Mouse (Mus musculus) liver, embryonic 13.5 days (tissue): ENCODE measurements around the gene Nags. TPM values are rescaled to one million over a fixed set of nuclear protein-coding genes. Genes with fewer than 3 reads are reported as not detected.
A peak's percentile ranks its signal among the peaks of the same experiment; 100 is the strongest.
"Not testable (repeated sequence)": the region's sequence is repeated elsewhere in the genome, so short reads cannot be mapped to it uniquely, and the experiment has no call there.

Experiments
- ATAC-seq: fragments of 200-750 bp; cut with Nextera tagmentation; 2 replicates; pipeline ENCODE4 v1.8.0; 2017; ENCODE audit warnings: low read depth, mild to moderate bottlenecking, moderate number of reproducible peaks, moderate library complexity
- DNase-seq: peaks from one replicate; pipeline ENCODE4 v3.0.0; 2022
- H3K27ac ChIP-seq: fragments of 300-500 bp; sonication (generic); 2 replicates; pipeline ENCODE4 v1.5.1; 2015; ENCODE audit warnings: moderate library complexity, mild to moderate bottlenecking, inconsistent platforms
- H3K27me3 ChIP-seq: fragments of 300-500 bp; sonication (generic); 2 replicates; pipeline ENCODE4 v1.6.1; 2015; ENCODE audit warnings: mild to moderate bottlenecking, inconsistent platforms
- H3K36me3 ChIP-seq: fragments of 300-500 bp; sonication (generic); 2 replicates; pipeline ENCODE4 v1.6.1; 2015; ENCODE audit warnings: mild to moderate bottlenecking, inconsistent platforms
- H3K4me1 ChIP-seq: fragments of 300-500 bp; sonication (generic); replicated peaks from 2 replicates; pipeline ENCODE4 v1.6.1; 2015; ENCODE audit warnings: inconsistent platforms
- H3K4me2 ChIP-seq: fragments of 300-500 bp; sonication (generic); 2 replicates; pipeline ENCODE4 v1.6.1; 2015; ENCODE audit warnings: inconsistent platforms, mild to moderate bottlenecking, moderate library complexity
- H3K4me3 ChIP-seq: fragments of 300-500 bp; sonication (generic); replicated peaks from 2 replicates; pipeline ENCODE4 v1.5.1; 2015; ENCODE audit warnings: mild to moderate bottlenecking, inconsistent platforms
- H3K9ac ChIP-seq: fragments of 300-500 bp; sonication (generic); 2 replicates; pipeline ENCODE4 v1.6.1; 2015; ENCODE audit warnings: mild to moderate bottlenecking, inconsistent platforms
- H3K9me3 ChIP-seq: fragments of 300-500 bp; sonication (generic); replicated peaks from 2 replicates; pipeline ENCODE4 v1.6.1; 2016; ENCODE audit warnings: inconsistent platforms
- WGBS: fragments of 180-500 bp; shearing (Covaris S2); methylation state at CpG from one replicate; pipeline ENCODE4 v1.1.7; 2015; ENCODE audit not compliant: insufficient replicate concordance; 5-methylcytosine and 5-hydroxymethylcytosine counted together
- polyA plus RNA-seq: library from polyadenylated mRNA; unstranded; fragments of >200 nt; fragmentation: Nextera tagmentation; extraction: Ambion mirVana; gene quantifications from 2 replicates; pipeline ENCODE4 v1.2.1, GENCODE M21; 2015

Gene Nags
- polyA plus RNA-seq, 1 experiment from 2014 or later, result 8.7 TPM

DNA sequence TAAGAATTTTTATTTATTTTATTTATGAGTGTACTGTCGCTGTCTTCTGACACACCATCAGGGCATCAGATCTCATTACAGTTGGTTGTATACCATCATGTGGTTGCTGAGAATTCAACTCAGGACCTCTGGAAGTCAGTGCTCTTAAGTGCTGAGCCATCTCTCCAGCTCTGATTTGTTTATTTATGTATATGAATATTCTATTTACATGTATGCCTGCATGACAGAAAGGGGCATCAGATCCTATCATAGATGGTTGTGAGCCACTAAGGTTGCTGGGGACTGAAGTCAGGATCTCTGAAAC is 11.4 kb downstream of the Nags start:
- Histone ChIP-seq H3K27me3 (no peaks in the 10 kb centered on the region), H3K4me3 (no peak overlapping the region), H3K9me3 (no peaks in the 10 kb centered on the region), H3K9ac (peak overlapping the region; percentile 80), H3K4me1 (peaks cover 14% of the 10 kb centered on the region), H3K4me2 (peak overlapping the region; percentile 90), H3K27ac (no peak overlapping the region), H3K36me3 (peaks cover 31% of the 10 kb centered on the region)
- 5% methylated on average over 1 of the region's 1 CpGs for WGBS
- ATAC-seq, result no peak
- no peak for DNase-seq

DNA sequence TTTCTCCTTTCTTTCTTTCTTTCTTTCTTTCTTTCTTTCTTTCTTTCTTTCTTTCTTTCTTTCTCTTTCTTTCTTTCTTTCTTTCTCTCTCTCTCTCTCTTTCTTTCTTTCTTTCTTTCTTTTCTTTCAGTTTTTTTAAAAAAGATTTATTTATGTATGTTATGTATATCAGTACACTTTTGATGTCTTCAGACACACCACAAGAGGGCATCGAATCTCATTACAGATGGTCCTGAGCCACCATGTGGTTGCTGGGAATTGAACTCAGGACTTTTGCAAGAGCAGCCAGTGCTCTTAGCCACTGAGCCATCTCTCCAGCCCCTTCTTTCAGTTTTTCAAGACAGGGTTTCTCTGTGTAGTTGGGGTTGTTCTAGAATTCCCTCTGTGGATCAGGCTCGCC is 12.7 kb downstream of the Nags start:
- not testable (repeated sequence) for ATAC-seq, H3K4me3 ChIP-seq, H3K9ac ChIP-seq, DNase-seq, H3K27me3 ChIP-seq, H3K27ac ChIP-seq, H3K4me2 ChIP-seq, H3K9me3 ChIP-seq
- peaks cover 29% of the 10 kb centered on the region for H3K36me3 ChIP-seq
- H3K4me1 ChIP-seq, result peaks cover 14% of the 10 kb centered on the region
- 63% methylated on average over 2 of the region's 2 CpGs for WGBS

DNA sequence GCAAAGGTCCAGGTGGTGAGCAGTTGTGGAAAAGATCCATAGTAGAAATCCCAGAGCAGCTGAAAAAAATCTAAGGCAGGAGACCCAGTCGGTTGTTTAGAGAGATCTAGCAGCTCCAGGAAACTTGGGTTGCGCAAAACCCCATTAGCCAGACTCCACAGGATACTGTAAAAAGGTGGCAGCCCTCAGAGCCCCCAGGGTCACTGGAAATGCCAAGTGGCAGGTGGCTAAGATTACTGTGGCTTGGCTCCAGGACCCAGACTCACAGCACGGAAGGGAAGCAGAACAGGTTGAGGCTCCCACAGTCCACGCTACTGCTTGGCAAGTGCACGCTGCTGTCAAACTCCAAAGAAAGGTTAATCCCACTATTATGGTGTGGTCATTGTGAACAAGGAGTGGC is 14.5 kb downstream of the Nags start:
- Histone ChIP-seq H3K4me3 (no peak overlapping the region), H3K4me2 (no peak overlapping the region), H3K36me3 (peaks cover 36% of the 10 kb centered on the region), H3K9ac (no peak overlapping the region), H3K27ac (no peak overlapping the region), H3K4me1 (peaks cover 14% of the 10 kb centered on the region), H3K27me3 (no peaks in the 10 kb centered on the region), H3K9me3 (no peaks in the 10 kb centered on the region)
- no peak for ATAC-seq
- 69% methylated on average over 5 of the region's 5 CpGs for WGBS
- DNase-seq, result no peak

DNA sequence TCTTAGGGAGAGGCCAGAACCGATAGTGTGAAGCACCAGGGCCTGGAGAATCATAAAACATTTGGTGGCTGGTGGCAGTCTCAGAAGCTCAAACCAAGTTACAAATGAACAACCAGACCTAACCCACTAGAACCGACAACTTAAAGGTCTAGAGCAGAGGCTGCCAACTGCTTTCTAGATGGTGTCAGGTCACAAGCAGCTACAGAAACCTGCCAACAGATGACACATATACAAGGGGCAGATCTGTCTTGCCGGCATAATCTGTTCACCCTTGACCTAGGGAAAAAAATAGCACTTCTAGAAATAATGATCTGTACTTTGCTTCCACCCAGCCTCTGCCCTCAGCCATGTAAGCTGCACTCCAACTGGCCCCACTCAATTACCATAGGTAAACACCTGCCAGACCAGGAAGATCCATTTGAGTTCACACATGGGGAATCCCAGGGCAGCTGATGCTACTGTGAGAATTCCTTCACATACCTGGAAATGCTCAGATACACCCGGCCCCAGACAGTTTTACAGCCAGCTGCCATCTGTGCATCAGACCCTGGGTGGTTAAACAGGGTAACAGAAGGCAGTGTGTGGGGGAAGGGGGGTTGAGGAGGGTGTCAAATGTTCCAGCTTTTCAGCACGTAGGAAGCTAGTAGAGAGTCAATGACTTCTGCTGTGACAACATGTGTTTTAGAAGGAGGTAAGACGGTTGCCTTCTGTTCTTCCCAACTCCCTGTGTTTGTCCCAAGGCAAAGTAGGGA is 20.8 kb downstream of the Nags start:
- no peak for DNase-seq
- 76% methylated on average over 6 of the region's 6 CpGs for WGBS
- no peak for ATAC-seq
- H3K4me1 ChIP-seq, result peaks cover 28% of the 10 kb centered on the region
- H3K36me3 ChIP-seq, result peaks cover 87% of the 10 kb centered on the region
- no peak overlapping the region for H3K27ac ChIP-seq
- H3K27me3 ChIP-seq, result no peaks in the 10 kb centered on the region
- H3K9ac ChIP-seq, result no peak overlapping the region
- no peak overlapping the region for H3K4me2 ChIP-seq
- no peaks in the 10 kb centered on the region for H3K9me3 ChIP-seq
- H3K4me3 ChIP-seq, result no peak overlapping the region

DNA sequence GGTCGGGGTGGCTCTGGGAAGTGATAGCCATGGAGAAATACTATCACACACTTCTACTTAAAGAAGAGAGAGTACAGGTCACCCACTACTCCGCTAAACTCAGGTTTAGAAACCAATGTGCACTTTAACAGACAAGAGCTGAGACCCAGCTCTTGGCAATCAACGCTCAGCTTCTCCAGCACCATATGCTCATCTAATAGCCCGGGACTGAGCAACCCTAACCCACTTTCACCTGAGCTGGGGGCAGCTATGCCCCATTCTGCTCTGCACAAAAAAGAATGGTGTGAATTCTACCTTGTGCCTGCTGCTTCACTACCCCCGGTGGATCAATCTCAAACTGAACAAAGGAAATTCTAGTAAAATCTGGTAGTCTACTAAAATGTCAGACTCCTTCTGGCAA is 22.2 kb downstream of the Nags start:
- peaks cover 28% of the 10 kb centered on the region for H3K4me1 ChIP-seq
- no peak overlapping the region for H3K27ac ChIP-seq
- H3K27me3 ChIP-seq, result no peaks in the 10 kb centered on the region
- H3K36me3 ChIP-seq, result peaks cover 84% of the 10 kb centered on the region
- no peaks in the 10 kb centered on the region for H3K9me3 ChIP-seq
- H3K9ac ChIP-seq, result no peak overlapping the region
- no peak for ATAC-seq
- H3K4me3 ChIP-seq, result no peak overlapping the region
- WGBS, result 85% methylated on average over 5 of the region's 5 CpGs
- H3K4me2 ChIP-seq, result no peak overlapping the region
- no peak for DNase-seq

DNA sequence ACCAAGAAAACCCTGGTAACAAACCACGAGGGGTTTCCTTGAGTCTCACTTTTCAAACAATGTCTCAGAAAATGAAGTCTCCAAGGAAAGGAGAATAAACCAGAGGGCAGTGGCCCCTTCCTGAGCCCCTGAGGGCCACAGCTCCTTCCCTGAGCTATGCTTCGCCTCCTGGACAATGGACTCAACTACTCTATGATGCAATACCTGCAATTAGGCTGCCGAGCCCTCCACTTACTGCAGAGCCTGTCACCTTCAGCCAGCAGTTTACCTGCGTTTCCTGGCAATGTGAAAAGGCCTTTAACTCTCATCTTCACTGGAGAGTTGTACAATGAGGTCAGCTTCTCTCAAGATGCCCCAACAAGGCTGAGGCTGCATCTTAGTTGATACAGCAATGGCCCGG is 23.4 kb downstream of the Nags start:
- no peak for ATAC-seq
- WGBS, result 75% methylated on average over 5 of the region's 5 CpGs
- Histone ChIP-seq H3K27ac (no peak overlapping the region), H3K4me2 (no peak overlapping the region), H3K9me3 (no peaks in the 10 kb centered on the region), H3K36me3 (peaks cover 79% of the 10 kb centered on the region), H3K4me1 (peaks cover 28% of the 10 kb centered on the region), H3K4me3 (no peak overlapping the region), H3K27me3 (no peaks in the 10 kb centered on the region), H3K9ac (no peak overlapping the region)
- DNase-seq, result no peak

DNA sequence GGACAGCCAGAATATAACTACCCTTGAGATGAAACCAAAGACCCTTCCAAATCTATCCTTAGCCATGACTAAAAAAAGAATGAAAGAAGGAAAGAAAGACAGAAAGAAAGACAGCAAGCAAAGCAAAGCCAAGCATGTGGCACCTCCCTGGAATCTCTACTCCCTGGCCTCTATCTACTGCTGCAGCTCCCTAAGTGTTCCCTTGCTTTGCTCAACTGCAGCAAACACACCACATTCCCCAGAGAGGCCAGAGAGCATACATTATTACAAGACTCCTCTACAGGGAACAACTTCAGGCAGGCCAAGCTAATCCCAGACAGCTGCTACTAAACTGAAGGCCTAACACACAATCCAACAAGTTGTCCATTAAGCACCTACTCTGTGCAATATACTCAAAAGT is 34.5 kb downstream of the Nags start:
- H3K4me1 ChIP-seq, result peaks cover 44% of the 10 kb centered on the region
- H3K9ac ChIP-seq, result no peak overlapping the region
- H3K27ac ChIP-seq, result no peak overlapping the region
- H3K4me3 ChIP-seq, result no peak overlapping the region
- H3K27me3 ChIP-seq, result no peaks in the 10 kb centered on the region
- DNase-seq, result no peak
- no peak for ATAC-seq
- H3K36me3 ChIP-seq, result peaks cover 69% of the 10 kb centered on the region
- H3K4me2 ChIP-seq, result no peak overlapping the region
- H3K9me3 ChIP-seq, result no peaks in the 10 kb centered on the region

DNA sequence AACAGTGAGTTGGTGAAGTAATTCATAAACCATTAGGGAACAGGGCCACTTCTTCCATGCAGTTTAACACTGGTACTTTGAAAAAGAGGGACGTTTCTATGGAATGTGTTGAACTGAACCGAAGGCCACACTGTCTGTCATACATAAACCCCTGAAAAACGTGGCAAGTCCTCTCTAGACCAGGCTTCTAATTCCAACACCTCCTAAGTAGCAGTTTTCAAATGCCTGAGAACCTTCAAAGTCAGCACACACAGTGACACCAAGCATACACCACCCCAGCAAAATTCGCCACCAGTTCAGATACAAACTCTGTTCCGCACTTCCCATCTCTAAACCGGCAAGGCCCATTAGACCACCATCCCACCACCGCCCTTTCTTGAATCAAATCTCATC is 38.9 kb downstream of the Nags start:
- Histone ChIP-seq H3K27ac (peak overlapping the region; percentile 89), H3K9me3 (no peaks in the 10 kb centered on the region), H3K9ac (peak overlapping the region; percentile 93), H3K4me3 (peak overlapping the region; percentile 84), H3K27me3 (no peaks in the 10 kb centered on the region), H3K4me2 (peak overlapping the region; percentile 71), H3K36me3 (peaks cover 34% of the 10 kb centered on the region), H3K4me1 (peaks cover 55% of the 10 kb centered on the region)
- DNase-seq (peak; percentile 11), ATAC-seq (no peak)
- WGBS, result 3% methylated on average over 7 of the region's 7 CpGs

DNA sequence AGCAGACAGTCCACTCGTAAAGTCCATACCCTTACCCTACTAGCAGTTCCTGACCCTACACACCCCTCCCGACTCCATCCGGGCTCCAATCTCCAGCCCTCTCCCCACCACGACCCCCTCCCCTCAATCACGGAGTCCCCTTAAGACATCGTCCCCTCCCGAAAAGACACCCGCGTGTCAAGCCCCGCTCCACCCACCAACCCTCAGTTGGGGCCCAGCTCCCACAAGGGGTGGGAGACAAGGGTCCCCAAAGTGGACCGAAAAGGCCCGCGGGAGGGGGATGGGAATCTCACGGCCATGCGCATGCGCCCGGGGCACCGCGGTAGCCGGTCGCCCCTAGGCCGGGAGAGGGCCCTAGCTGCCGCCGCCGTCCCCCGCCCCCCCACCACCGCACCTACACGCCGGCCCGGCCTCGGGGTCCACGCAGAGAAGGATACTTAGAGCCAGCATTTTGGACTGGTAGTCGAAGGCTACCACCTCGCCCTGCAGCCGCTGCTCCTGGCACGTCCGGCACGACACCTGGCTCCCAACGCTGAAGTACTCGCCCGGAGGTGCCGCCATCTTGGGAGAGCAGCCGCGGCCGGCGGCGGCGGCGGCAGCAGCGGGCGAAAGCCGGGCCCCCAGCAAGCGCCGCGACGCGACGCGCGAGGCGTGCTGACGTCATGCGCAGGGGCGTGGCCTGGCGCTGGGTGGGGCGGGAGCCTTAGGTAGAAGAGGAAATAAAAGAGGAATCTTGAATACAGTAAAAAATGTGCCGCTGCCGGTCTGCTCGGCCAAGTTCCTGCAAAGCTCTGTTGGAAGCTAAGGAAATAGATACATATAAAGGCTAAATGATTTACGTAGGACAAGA is 39.6 kb downstream of the Nags start, which contains the start of gene Lsm12:
TSS of gene Lsm12 (minus strand) at position 651 of the 850 bp plus-strand sequence.
- peaks cover 57% of the 10 kb centered on the region for H3K4me1 ChIP-seq
- peak within 1 kb of the TSS; percentile 93 for H3K9ac ChIP-seq
- WGBS, result under 1% methylated on average over 70 of the region's 70 CpGs
- peak within 1 kb of the TSS; percentile 84 for H3K4me3 ChIP-seq
- H3K36me3 ChIP-seq, result peaks cover 28% of the 10 kb centered on the region
- DNase-seq (peak; percentile 93), ATAC-seq (peak; percentile 84)
- H3K27ac ChIP-seq, result peak within 1 kb of the TSS; percentile 89
- no peaks in the 10 kb centered on the region for H3K9me3 ChIP-seq
- H3K27me3 ChIP-seq, result no peaks in the 10 kb centered on the region
- peak within 1 kb of the TSS; percentile 71 for H3K4me2 ChIP-seq

DNA sequence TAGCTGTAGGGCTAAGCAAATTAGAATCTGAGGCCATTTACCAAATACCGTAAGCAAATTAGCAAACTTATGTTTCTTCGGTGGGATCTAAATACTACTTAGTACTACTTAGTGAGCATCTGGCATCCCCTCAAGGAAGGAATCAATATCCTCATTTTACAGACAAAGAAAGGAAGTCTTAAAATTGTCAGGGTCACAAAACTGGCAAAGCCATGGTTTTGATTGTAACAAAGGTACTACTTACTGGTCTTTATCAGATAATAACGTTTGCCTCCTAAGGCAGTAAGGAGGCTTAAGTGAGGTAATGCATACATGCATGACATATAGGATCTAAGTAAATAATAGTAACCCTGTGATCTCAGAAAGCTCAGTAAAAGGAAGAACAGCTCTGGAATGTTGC is 40.4 kb downstream of the Nags start:
- H3K4me2 ChIP-seq, result peak overlapping the region; percentile 71
- DNase-seq (no peak), ATAC-seq (no peak)
- no peak overlapping the region; the same call in 1 of the 2 replicates for H3K27ac ChIP-seq
- peak overlapping the region; percentile 84 for H3K4me3 ChIP-seq
- no peaks in the 10 kb centered on the region for H3K27me3 ChIP-seq
- 47% methylated on average over 3 of the region's 3 CpGs for WGBS
- H3K9ac ChIP-seq, result peak overlapping the region; percentile 93
- H3K9me3 ChIP-seq, result no peaks in the 10 kb centered on the region
- H3K36me3 ChIP-seq, result peaks cover 20% of the 10 kb centered on the region
- peaks cover 63% of the 10 kb centered on the region for H3K4me1 ChIP-seq

DNA sequence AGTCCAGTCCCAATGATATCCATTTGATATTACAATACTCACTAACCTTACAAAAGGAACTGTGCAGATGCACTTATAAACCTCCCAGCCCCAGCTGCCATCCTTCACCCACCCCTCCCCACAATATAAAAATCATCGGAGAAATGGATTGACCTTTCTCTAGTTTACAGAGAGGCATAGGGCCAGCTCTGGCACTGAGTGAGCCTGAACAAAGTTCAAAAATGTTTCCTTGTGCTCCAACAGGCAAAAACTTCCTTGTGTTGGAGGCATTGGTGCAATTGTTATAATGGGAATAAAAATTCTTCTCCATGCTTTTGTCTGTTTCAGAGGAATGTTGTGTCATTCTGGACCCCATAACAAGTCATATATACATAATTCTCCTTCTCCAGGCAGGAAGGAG is 40.9 kb downstream of the Nags start:
- H3K27ac ChIP-seq, result no peak overlapping the region
- 63% methylated on average over 1 of the region's 1 CpGs for WGBS
- ATAC-seq, result no peak

More for the DNA sequence above, 40.9 kb downstream of the Nags start:
- Histone ChIP-seq H3K36me3 (peaks cover 15% of the 10 kb centered on the region), H3K27me3 (no peaks in the 10 kb centered on the region), H3K4me1 (peaks cover 64% of the 10 kb centered on the region), H3K9me3 (no peaks in the 10 kb centered on the region), H3K9ac (no peak overlapping the region), H3K4me3 (0 out of 2 replicates have a peak overlapping the region, but pooled peaks have one; percentile 84), H3K4me2 (no peak overlapping the region)
- DNase-seq, result no peak
